Mouse (Mus musculus): Measurements from ENCODE around the gene Tas2r143. TPM values are rescaled to one million over a fixed set of nuclear protein-coding genes. Genes with fewer than 3 reads are reported as not detected.

Gene Tas2r143
- total and polyA plus RNA-seq, 3 experiments = 0.63 to 7.2 (median 0.90) TPM

- DNase-seq = peak; percentile 81
Observed at GRCm38 (mm10) chr6:42397041-42397657, 2.9 kb upstream of the Tas2r143 start.

GRCm38 (mm10) chr6:42398285-42398684 is 1.8 kb upstream of the Tas2r143 start:
- peak; percentile 64 for DNase-seq

- peak; percentile 55 for DNase-seq
Observed at GRCm38 (mm10) chr6:42398998-42399397, 1.0 kb upstream of the Tas2r143 start.

- no peak for DNase-seq
Observed at GRCm38 (mm10) chr6:42405134-42405533, 5.1 kb downstream of the Tas2r143 start, which contains the start of gene Tas2r135. Gene Tas2r135 (plus strand): TSS chr6:42405434.

- peak; percentile 54 for DNase-seq
Observed at GRCm38 (mm10) chr6:42419443-42419842, 19.4 kb downstream of the Tas2r143 start.

- no peak for DNase-seq
Observed at GRCm38 (mm10) chr6:42421439-42421838, 21.4 kb downstream of the Tas2r143 start.

GRCm38 (mm10) chr6:42424472-42424871 is 24.4 kb downstream of the Tas2r143 start:
- no peak for DNase-seq

GRCm38 (mm10) chr6:42426337-42426736 is 26.3 kb downstream of the Tas2r143 start:
- no peak for DNase-seq

GRCm38 (mm10) chr6:42433554-42433953 is 33.5 kb downstream of the Tas2r143 start:
- no peak for DNase-seq

- DNase-seq = peak; percentile 18
Observed at GRCm38 (mm10) chr6:42434446-42434845, 34.4 kb downstream of the Tas2r143 start, which contains the start of gene Tas2r126. Gene Tas2r126 (plus strand): TSS chr6:42434535.

- DNase-seq = no peak
Observed at GRCm38 (mm10) chr6:42435490-42435889, 35.5 kb downstream of the Tas2r143 start.

GRCm38 (mm10) chr6:42441395-42441794 is 41.4 kb downstream of the Tas2r143 start:
- no peak for DNase-seq

GRCm38 (mm10) chr6:42444491-42444890 is 44.5 kb downstream of the Tas2r143 start:
- DNase-seq = no peak

GRCm38 (mm10) chr6:42447381-42447780 is 47.3 kb downstream of the Tas2r143 start:
- no peak for DNase-seq

Other genes starting within 250 kb of the Tas2r143 start
- not detected for gene Tas2r144, start 184.9 kb upstream of the Tas2r143 start, total RNA-seq (2021)
- not detected in 2 replicates for gene Tas2r144, start 184.9 kb upstream of the Tas2r143 start, polyA plus RNA-seq (2012; rRNA removed)
- 100 to 1,000 TPM; 104 to 312 TPM for gene Gstk1, start 154.3 kb upstream of the Tas2r143 start, total RNA-seq (2021)
- 78.8 and 113 TPM in 2 replicates for gene Gstk1, start 154.3 kb upstream of the Tas2r143 start, polyA plus RNA-seq (2012; rRNA removed)
- gene Tmem139, start 138.3 kb upstream of the Tas2r143 start, total RNA-seq (2021) = 1 to 10 TPM in 1 of 2 experiments, under 1 TPM in 1; 0.35 to 3.2 TPM
- 0.17 and 0.30 TPM in 2 replicates for gene Tmem139, start 138.3 kb upstream of the Tas2r143 start, polyA plus RNA-seq (2012; rRNA removed)
- gene Casp2, start 135.3 kb upstream of the Tas2r143 start, total RNA-seq (2021) = 10 to 100 TPM; 16.5 to 20.2 TPM
- 9.1 and 12.9 TPM in 2 replicates for gene Casp2, start 135.3 kb upstream of the Tas2r143 start, polyA plus RNA-seq (2012; rRNA removed)
- gene Clcn1, start 113.6 kb upstream of the Tas2r143 start, total RNA-seq (2021) = under 1 TPM in 1 of 2 experiments, not detected in 1; 0.23 TPM
- 0.06 and 0.08 TPM in 2 replicates for gene Clcn1, start 113.6 kb upstream of the Tas2r143 start, polyA plus RNA-seq (2012; rRNA removed)
- under 1 TPM; 0.14 to 0.17 TPM for gene Fam131b, start 75.6 kb upstream of the Tas2r143 start, total RNA-seq (2021)
- gene Fam131b, start 75.6 kb upstream of the Tas2r143 start, polyA plus RNA-seq (2012; rRNA removed) = 0.04 and 0.11 TPM in 2 replicates
- 100 to 1,000 TPM in 1 of 2 experiments, 10 to 100 TPM in 1; 96.9 to 121 TPM for gene Zyx, start 50.6 kb upstream of the Tas2r143 start, total RNA-seq (2021)
- 192 and 204 TPM in 2 replicates for gene Zyx, start 50.6 kb upstream of the Tas2r143 start, polyA plus RNA-seq (2012; rRNA removed)
- gene Epha1, start 27.0 kb upstream of the Tas2r143 start, total RNA-seq (2021) = under 1 TPM; 0.23 to 0.86 TPM
- 0.18 and 0.37 TPM in 2 replicates for gene Epha1, start 27.0 kb upstream of the Tas2r143 start, polyA plus RNA-seq (2012; rRNA removed)
- gene Tas2r135, start 5.2 kb downstream of the Tas2r143 start, total RNA-seq (2021) = 1 to 10 TPM in 1 of 2 experiments, under 1 TPM in 1; 0.62 to 4.4 TPM
- 0.16 TPM in 1 of 2 replicates, not detected in the other for gene Tas2r135, start 5.2 kb downstream of the Tas2r143 start, polyA plus RNA-seq (2012; rRNA removed)
- 1 to 10 TPM in 1 of 2 experiments, under 1 TPM in 1; 0.66 to 4.8 TPM for gene Tas2r126, start 34.3 kb downstream of the Tas2r143 start, total RNA-seq (2021)
- gene Tas2r126, start 34.3 kb downstream of the Tas2r143 start, polyA plus RNA-seq (2012; rRNA removed) = 0.11 TPM in 1 of 2 replicates, not detected in the other
- not detected for gene Olfr458, start 65.0 kb downstream of the Tas2r143 start, total RNA-seq (2021)
- gene Olfr458, start 65.0 kb downstream of the Tas2r143 start, polyA plus RNA-seq (2012; rRNA removed) = not detected in 2 replicates
- gene Olfr457, start 76.1 kb downstream of the Tas2r143 start, total RNA-seq (2021) = not detected
- not detected in 2 replicates for gene Olfr457, start 76.1 kb downstream of the Tas2r143 start, polyA plus RNA-seq (2012; rRNA removed)
- not detected for gene Olfr456, start 87.0 kb downstream of the Tas2r143 start, total RNA-seq (2021)
- gene Olfr456, start 87.0 kb downstream of the Tas2r143 start, polyA plus RNA-seq (2012; rRNA removed) = not detected in 2 replicates
- not detected for gene Olfr455, start 147.3 kb downstream of the Tas2r143 start, total RNA-seq (2021)
- not detected in 2 replicates for gene Olfr455, start 147.3 kb downstream of the Tas2r143 start, polyA plus RNA-seq (2012; rRNA removed)
- gene Tcaf3, start 197.5 kb downstream of the Tas2r143 start, total RNA-seq (2021) = not detected
- not detected in 2 replicates for gene Tcaf3, start 197.5 kb downstream of the Tas2r143 start, polyA plus RNA-seq (2012; rRNA removed)
- 10 to 100 TPM; 10.6 to 14.6 TPM for gene Tcaf2, start 245.0 kb downstream of the Tas2r143 start, total RNA-seq (2021)
- 1.4 and 3.4 TPM in 2 replicates for gene Tcaf2, start 245.0 kb downstream of the Tas2r143 start, polyA plus RNA-seq (2012; rRNA removed)